Mouse (Mus musculus) neural tube, embryonic 11.5 days (tissue): ENCODE results near the gene Adamtsl1. TPM values are rescaled to one million over a fixed set of nuclear protein-coding genes. Genes with fewer than 3 reads are reported as not detected.

Experiments
- ATAC-seq: fragments of 200-750 bp; cut with Nextera tagmentation; 2 replicates; pipeline ENCODE4 v1.8.0; 2017; ENCODE audit warnings: moderate number of reproducible peaks, mild to moderate bottlenecking, moderate TSS enrichment, moderate library complexity; ENCODE audit not compliant: insufficient read depth, low FRiP score, low TSS enrichment
- DNase-seq: peaks from one replicate; pipeline ENCODE4 v3.0.0-alpha.2; 2015; ENCODE audit warnings: low spot score
- H3K27ac ChIP-seq: fragments of 300-500 bp; sonication (generic); 2 replicates; pipeline ENCODE4 v1.5.1; 2014; ENCODE audit warnings: low read depth, mild to moderate bottlenecking, low read length
- H3K27me3 ChIP-seq: fragments of 300-500 bp; sonication (generic); 2 replicates; pipeline ENCODE4 v1.6.1; 2014; ENCODE audit warnings: mild to moderate bottlenecking, low read length, mixed read lengths; ENCODE audit not compliant: control insufficient read depth, insufficient read depth
- H3K36me3 ChIP-seq: fragments of 300-500 bp; sonication (generic); 2 replicates; pipeline ENCODE4 v1.6.1; 2014; ENCODE audit warnings: mild to moderate bottlenecking, low read length, moderate library complexity, mixed read lengths; ENCODE audit not compliant: control insufficient read depth, insufficient read depth
- H3K4me1 ChIP-seq: fragments of 300-500 bp; sonication (generic); 2 replicates; pipeline ENCODE4 v1.6.1; 2014; ENCODE audit warnings: low read length, mixed read lengths; ENCODE audit not compliant: control insufficient read depth, insufficient read depth
- H3K4me2 ChIP-seq: fragments of 300-500 bp; sonication (generic); 2 replicates; pipeline ENCODE4 v1.6.1; 2014; ENCODE audit warnings: low read depth, mild to moderate bottlenecking, moderate library complexity
- H3K4me3 ChIP-seq: fragments of 300-500 bp; sonication (generic); 2 replicates; pipeline ENCODE4 v1.5.1; 2014; ENCODE audit warnings: low read depth, low read length
- H3K9ac ChIP-seq: fragments of 300-500 bp; sonication (generic); 2 replicates; pipeline ENCODE4 v1.6.1; 2014; ENCODE audit warnings: mild to moderate bottlenecking, low read length
- H3K9me3 ChIP-seq: fragments of 300-500 bp; sonication (generic); 2 replicates; pipeline ENCODE4 v1.6.1; 2016; ENCODE audit warnings: low read length; ENCODE audit not compliant: control insufficient read depth
- WGBS: fragments of 180-500 bp; shearing (Covaris S2); extraction: QIAGEN DNeasy Blood & Tissue Kit; methylation state at CpG from one replicate; pipeline ENCODE4 v1.1.7; 2014; 5-methylcytosine and 5-hydroxymethylcytosine counted together
- polyA plus RNA-seq: library from polyadenylated mRNA; unstranded; fragments of >200 nt; fragmentation: Nextera tagmentation; extraction: Ambion mirVana; gene quantifications from 2 replicates; pipeline ENCODE4 v1.2.1, GENCODE M21; 2014

Gene Adamtsl1
- polyA plus RNA-seq, 1 experiment from 2014 or later: 10.7 TPM

- Histone ChIP-seq H3K9me3 (no peaks in the 10 kb centered on the region), H3K27me3 (no peaks in the 10 kb centered on the region), H3K36me3 (no peaks in the 10 kb centered on the region), H3K4me3 (no peak overlapping the region), H3K4me2 (no peak overlapping the region), H3K27ac (no peak overlapping the region), H3K9ac (no peak overlapping the region), H3K4me1 (no peaks in the 10 kb centered on the region)
- WGBS: 37% methylated on average over 5 of the region's 5 CpGs
- DNase-seq (no peak), ATAC-seq (no peak)
Measured at GRCm38 (mm10) chr4:86006596-86006995, 492.6 kb downstream of the Adamtsl1 start.

- Histone ChIP-seq H3K27me3 (no peaks in the 10 kb centered on the region), H3K4me3 (no peak overlapping the region), H3K4me2 (no peak overlapping the region), H3K4me1 (no peaks in the 10 kb centered on the region), H3K27ac (no peak overlapping the region), H3K9me3 (no peaks in the 10 kb centered on the region), H3K36me3 (no peaks in the 10 kb centered on the region), H3K9ac (no peak overlapping the region)
- no peak for ATAC-seq
- DNase-seq: no peak
- WGBS: 90% methylated on average over 3 of the region's 3 CpGs
Measured at GRCm38 (mm10) chr4:86013640-86014039, 499.7 kb downstream of the Adamtsl1 start.

- H3K4me2 ChIP-seq: no peak overlapping the region
- no peak for DNase-seq
- H3K27ac ChIP-seq: no peak overlapping the region
- no peaks in the 10 kb centered on the region for H3K9me3 ChIP-seq
- H3K4me1 ChIP-seq: 0 out of 2 replicates have a peak, but pooled peaks cover 3% of the 10 kb centered on the region
- H3K9ac ChIP-seq: no peak overlapping the region
- whole genome bisulfite sequencing: 93% methylated on average over 1 of the region's 1 CpGs
- no peaks in the 10 kb centered on the region for H3K27me3 ChIP-seq
- no peaks in the 10 kb centered on the region for H3K36me3 ChIP-seq
- no peak overlapping the region for H3K4me3 ChIP-seq
- no peak for ATAC-seq
Measured at GRCm38 (mm10) chr4:86018928-86019327, 505.0 kb downstream of the Adamtsl1 start.

GRCm38 (mm10) chr4:86019586-86019985, 505.6 kb downstream of the Adamtsl1 start:
- 64% methylated on average over 4 of the region's 4 CpGs for WGBS
- no peak overlapping the region for H3K9ac ChIP-seq
- no peak for DNase-seq
- H3K4me1 ChIP-seq: 0 out of 2 replicates have a peak, but pooled peaks cover 3% of the 10 kb centered on the region
- no peaks in the 10 kb centered on the region for H3K27me3 ChIP-seq
- no peaks in the 10 kb centered on the region for H3K36me3 ChIP-seq
- H3K9me3 ChIP-seq: no peaks in the 10 kb centered on the region
- H3K27ac ChIP-seq: no peak overlapping the region
- no peak overlapping the region for H3K4me2 ChIP-seq
- ATAC-seq: no peak
- H3K4me3 ChIP-seq: no peak overlapping the region

- Histone ChIP-seq H3K9me3 (no peaks in the 10 kb centered on the region), H3K4me1 (0 out of 2 replicates have a peak, but pooled peaks cover 3% of the 10 kb centered on the region), H3K4me2 (no peak overlapping the region), H3K9ac (no peak overlapping the region), H3K27me3 (no peaks in the 10 kb centered on the region), H3K27ac (no peak overlapping the region), H3K4me3 (no peak overlapping the region), H3K36me3 (no peaks in the 10 kb centered on the region)
- DNase-seq (peak; percentile 24), ATAC-seq (peak; percentile 71)
- WGBS: 44% methylated on average over 10 of the region's 10 CpGs
Measured at GRCm38 (mm10) chr4:86020372-86021090, 506.6 kb downstream of the Adamtsl1 start.

GRCm38 (mm10) chr4:86024573-86025160, 510.7 kb downstream of the Adamtsl1 start:
- H3K9me3 ChIP-seq: no peaks in the 10 kb centered on the region
- no peaks in the 10 kb centered on the region for H3K36me3 ChIP-seq
- H3K9ac ChIP-seq: no peak overlapping the region
- H3K4me3 ChIP-seq: no peak overlapping the region
- H3K4me2 ChIP-seq: no peak overlapping the region
- no peak; the same call in 1 of the 2 replicates for ATAC-seq
- H3K27me3 ChIP-seq: no peaks in the 10 kb centered on the region
- 0 out of 2 replicates have a peak, but pooled peaks cover 3% of the 10 kb centered on the region for H3K4me1 ChIP-seq
- 42% methylated on average over 8 of the region's 8 CpGs for WGBS
- H3K27ac ChIP-seq: no peak overlapping the region
- DNase-seq: peak; percentile 40

- no peak overlapping the region for H3K4me3 ChIP-seq
- H3K36me3 ChIP-seq: no peaks in the 10 kb centered on the region
- H3K4me2 ChIP-seq: no peak overlapping the region
- no peaks in the 10 kb centered on the region for H3K27me3 ChIP-seq
- peaks cover 5% of the 10 kb centered on the region for H3K4me1 ChIP-seq
- 86% methylated on average over 6 of the region's 6 CpGs for whole genome bisulfite sequencing
- no peak overlapping the region for H3K27ac ChIP-seq
- ATAC-seq: no peak
- DNase-seq: no peak
- H3K9ac ChIP-seq: no peak overlapping the region
- no peaks in the 10 kb centered on the region for H3K9me3 ChIP-seq
Measured at GRCm38 (mm10) chr4:86029486-86029885, 515.5 kb downstream of the Adamtsl1 start.

GRCm38 (mm10) chr4:86030208-86030607, 516.2 kb downstream of the Adamtsl1 start:
- Histone ChIP-seq H3K27me3 (no peaks in the 10 kb centered on the region), H3K4me2 (no peak overlapping the region), H3K9me3 (no peaks in the 10 kb centered on the region), H3K36me3 (no peaks in the 10 kb centered on the region), H3K4me3 (no peak overlapping the region), H3K4me1 (peaks cover 5% of the 10 kb centered on the region), H3K27ac (no peak overlapping the region), H3K9ac (no peak overlapping the region)
- DNase-seq: no peak
- 77% methylated on average over 3 of the region's 3 CpGs for WGBS
- no peak for ATAC-seq

GRCm38 (mm10) chr4:86031041-86031440, 517.1 kb downstream of the Adamtsl1 start:
- Histone ChIP-seq H3K27ac (no peak overlapping the region), H3K9ac (no peak overlapping the region), H3K27me3 (no peaks in the 10 kb centered on the region), H3K4me3 (no peak overlapping the region), H3K36me3 (no peaks in the 10 kb centered on the region), H3K4me2 (no peak overlapping the region), H3K9me3 (no peaks in the 10 kb centered on the region), H3K4me1 (peaks cover 5% of the 10 kb centered on the region)
- ATAC-seq (no peak), DNase-seq (no peak)
- 19% methylated on average over 8 of the region's 8 CpGs for WGBS
